ENCODE assay signal across 8 mouse cellular contexts in the genomic region with DNA sequence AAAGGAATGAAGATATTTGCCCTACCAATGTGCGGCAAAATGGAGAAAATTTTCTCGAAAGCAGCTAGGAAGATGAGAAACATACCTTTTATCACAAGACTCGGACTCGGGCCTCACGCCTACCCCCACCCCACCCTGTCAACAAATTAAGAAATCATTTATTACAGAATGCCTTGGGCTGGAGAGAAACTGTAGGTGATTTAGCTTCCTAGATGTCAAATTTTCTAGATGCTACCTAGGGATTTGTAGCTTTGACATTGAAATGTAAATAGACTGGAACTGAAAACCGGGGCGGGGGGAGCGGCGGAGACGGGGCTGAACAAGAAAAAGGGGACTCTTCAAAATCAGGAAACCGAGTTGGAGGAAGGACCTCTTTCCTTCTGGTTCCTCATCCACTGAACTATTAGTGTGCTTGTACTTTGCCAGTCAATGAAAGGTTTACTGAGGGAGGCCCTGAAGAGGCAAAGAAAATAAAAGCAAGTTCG. TPM values are rescaled to one million over a fixed set of nuclear protein-coding genes. Genes with fewer than 3 reads are reported as not detected.
DNase-seq lines count a peak whose midpoint lies in the region; ATAC-seq lines count a peak whose summit lies in the region.

No protein-coding gene starts in this region.

- H3K4me3 ChIP-seq in heart, embryonic 13.5 days: peak overlapping the region; percentile 59
- H3K4me3 ChIP-seq in limb, embryonic 15.5 days: peak overlapping the region; percentile 47
- peak overlapping the region; percentile 36 for H3K4me3 ChIP-seq in neural tube, embryonic 11.5 days (ENCODE audit: low read depth, low read length)

- H3K9me3 ChIP-seq in heart, embryonic 13.5 days: no peaks in the 10 kb centered on the region
- no peaks in the 10 kb centered on the region for H3K9me3 ChIP-seq in limb, embryonic 15.5 days
- no peaks in the 10 kb centered on the region for H3K9me3 ChIP-seq in neural tube, embryonic 11.5 days (ENCODE audit: control insufficient read depth, low read length)

- peak overlapping the region; percentile 65 for H3K4me2 ChIP-seq in heart, embryonic 13.5 days
- H3K4me2 ChIP-seq in limb, embryonic 15.5 days: peak overlapping the region; percentile 38
- peak overlapping the region; percentile 42 for H3K4me2 ChIP-seq in neural tube, embryonic 11.5 days (ENCODE audit: low read depth)

- H3K9ac ChIP-seq in heart, embryonic 13.5 days: peak overlapping the region; percentile 72
- H3K9ac ChIP-seq in limb, embryonic 15.5 days: no peak overlapping the region; the same call in 1 of the 2 replicates
- H3K9ac ChIP-seq in neural tube, embryonic 11.5 days (ENCODE audit: low read length): peak overlapping the region; percentile 28; the same call in 1 of the 2 replicates

- no peak overlapping the region for H3K27ac ChIP-seq in heart, embryonic 13.5 days (replicated peaks)
- H3K27ac ChIP-seq in limb, embryonic 15.5 days: no peak overlapping the region; the same call in 1 of the 2 replicates
- H3K27ac ChIP-seq in neural tube, embryonic 11.5 days (ENCODE audit: low read depth, low read length): no peak overlapping the region

- H3K27me3 ChIP-seq in heart, embryonic 13.5 days (replicated peaks): no peaks in the 10 kb centered on the region
- H3K27me3 ChIP-seq in limb, embryonic 15.5 days: no peaks in the 10 kb centered on the region
- H3K27me3 ChIP-seq in neural tube, embryonic 11.5 days (ENCODE audit: control insufficient read depth, insufficient read depth, low read length): no peaks in the 10 kb centered on the region

- WGBS in heart, embryonic 13.5 days: 18% methylated on average over 12 of the region's 12 CpGs
- WGBS in limb, embryonic 15.5 days: 23% methylated on average over 12 of the region's 12 CpGs
- 28% methylated on average over 12 of the region's 12 CpGs for WGBS in neural tube, embryonic 11.5 days

- peak; percentile 8 for DNase-seq in adrenal gland, postnatal 10 days
- DNase-seq in adrenal gland, adult 8-10 months: no peak
- DNase-seq in lung, adult 18-20 months: peak; percentile 4 to 5
- DNase-seq in lung, postnatal 36 days: no peak
- DNase-seq in neural tube, embryonic 11.5 days (ENCODE audit: low spot score): no peak
- no peak for DNase-seq in layer of hippocampus, adult 18-20 months (ENCODE audit: low spot score in 2 of 2)

- no peak for ATAC-seq in heart, embryonic 13.5 days (ENCODE audit: extremely low read depth, insufficient number of reproducible peaks, low FRiP score, low TSS enrichment)
- ATAC-seq in limb, embryonic 15.5 days (ENCODE audit: insufficient number of reproducible peaks, low FRiP score, low TSS enrichment, low read depth): no peak
- ATAC-seq in neural tube, embryonic 11.5 days (ENCODE audit: insufficient read depth, low FRiP score, low TSS enrichment): peak; percentile 75

- no peaks in the 10 kb centered on the region for H3K4me1 ChIP-seq in heart, embryonic 13.5 days
- H3K4me1 ChIP-seq in limb, embryonic 15.5 days: no peaks in the 10 kb centered on the region
- H3K4me1 ChIP-seq in neural tube, embryonic 11.5 days (ENCODE audit: control insufficient read depth, insufficient read depth, low read length): no peaks in the 10 kb centered on the region

- H3K36me3 ChIP-seq in heart, embryonic 13.5 days: no peaks in the 10 kb centered on the region
- no peaks in the 10 kb centered on the region for H3K36me3 ChIP-seq in limb, embryonic 15.5 days
- no peaks in the 10 kb centered on the region for H3K36me3 ChIP-seq in neural tube, embryonic 11.5 days (ENCODE audit: control insufficient read depth, insufficient read depth, low read length)

RNA-seq across cellular contexts. Expression of a gene that starts 0.3 kb away (rescaled TPM):
- 1 to 10 TPM; 3.3 to 5.6 TPM for total RNA-seq in adrenal gland, postnatal 10 days (2021)
- total RNA-seq in adrenal gland, adult 8-10 months (2022): 1 to 10 TPM; 2.8 to 5.7 (median 4.4) TPM
- 7.7 and 9.4 TPM in 2 replicates for polyA plus RNA-seq in heart, embryonic 13.5 days (2015; fragmentation: Nextera tagmentation; extraction: Ambion mirVana)
- 17.8 and 19.6 TPM in 2 replicates for polyA plus RNA-seq in limb, embryonic 15.5 days (2015; fragmentation: Nextera tagmentation; extraction: Ambion mirVana)
- 55.7 and 57.7 TPM in 2 replicates for polyA plus RNA-seq in neural tube, embryonic 11.5 days (2014; fragmentation: Nextera tagmentation; extraction: Ambion mirVana)
- 10 to 100 TPM; 16.5 to 22.3 TPM for total RNA-seq in layer of hippocampus, adult 18-20 months (2021)

RNA-seq across cellular contexts. Expression of a gene that starts 52.8 kb away (rescaled TPM):
- 1 to 10 TPM; 2.7 to 4.2 TPM for total RNA-seq in adrenal gland, postnatal 10 days (2021)
- 1 to 10 TPM; 3.4 to 6.5 (median 5.6) TPM for total RNA-seq in adrenal gland, adult 8-10 months (2022)
- 1.6 and 1.7 TPM in 2 replicates for polyA plus RNA-seq in heart, embryonic 13.5 days (2015; fragmentation: Nextera tagmentation; extraction: Ambion mirVana)
- 2.7 and 4.1 TPM in 2 replicates for polyA plus RNA-seq in limb, embryonic 15.5 days (2015; fragmentation: Nextera tagmentation; extraction: Ambion mirVana)
- 1.9 and 3.0 TPM in 2 replicates for polyA plus RNA-seq in neural tube, embryonic 11.5 days (2014; fragmentation: Nextera tagmentation; extraction: Ambion mirVana)
- total RNA-seq in layer of hippocampus, adult 18-20 months (2021): 10 to 100 TPM; 40.5 to 44.8 TPM

Comparison
In these comparisons a context has a peak if more than half of its experiments do, and no peak if none do; other contexts are left out.
1. DNase-seq: peak in adrenal gland, postnatal 10 days (single experiment) and lung, adult 18-20 months (2 of 2); none in adrenal gland, adult 8-10 months (single experiment), lung, postnatal 36 days (single experiment), neural tube, embryonic 11.5 days (single experiment) and layer of hippocampus, adult 18-20 months (0 of 2).
2. RNA of a gene that starts 52.8 kb away (total RNA-seq): 40.5 to 44.8 TPM in layer of hippocampus, adult 18-20 months; 3.4 to 6.5 TPM in adrenal gland, adult 8-10 months and 2.7 to 4.2 TPM in adrenal gland, postnatal 10 days; every median in the first group is over 4 times any median in the second.
3. Peak in every context shown above with its lines, with median percentiles within 50 percentile points of each other: H3K4me2 ChIP-seq and H3K4me3 ChIP-seq.